Mouse (Mus musculus) C2C12 (cell line): ENCODE results near the gene Palm.

Experiments
- CTCF ChIP-seq: IDR thresholded peaks from one replicate; pipeline ENCODE4 v1.5.1; 2011; ENCODE audit not compliant: control insufficient read depth, insufficient read depth, insufficient read length
- MAX ChIP-seq: IDR thresholded peaks from one replicate; pipeline ENCODE4 v1.6.1; 2011; ENCODE audit warnings: mild to moderate bottlenecking, control low read depth
- MYOD1 ChIP-seq: IDR thresholded peaks from one replicate; pipeline ENCODE4 v1.6.1; 2011; ENCODE audit warnings: low read depth; ENCODE audit not compliant: control insufficient read depth, insufficient read length
- USF1 ChIP-seq: IDR thresholded peaks from one replicate; pipeline ENCODE4 v1.6.1; 2011; ENCODE audit warnings: low read depth, mild to moderate bottlenecking, control low read depth, moderate library complexity

- TF ChIP-seq CTCF, result no peak
- no peak for TF ChIP-seq USF1
- no peak for TF ChIP-seq MAX
- no peak for TF ChIP-seq MYOD1
These were observed 69.6 kb downstream of the Palm start for GRCm38 (mm10) chr10:79862925-79863324.
